Mouse (Mus musculus): ENCODE data around the gene Elovl6. TPM values are rescaled to one million over a fixed set of nuclear protein-coding genes. Genes with fewer than 3 reads are reported as not detected.
A peak's percentile ranks its signal among the peaks of the same experiment; 100 is the strongest.

Elovl6 gene
- total and polyA plus RNA-seq, 2 experiments from 2014 or later: 40.8 to 56.1 TPM

DNA sequence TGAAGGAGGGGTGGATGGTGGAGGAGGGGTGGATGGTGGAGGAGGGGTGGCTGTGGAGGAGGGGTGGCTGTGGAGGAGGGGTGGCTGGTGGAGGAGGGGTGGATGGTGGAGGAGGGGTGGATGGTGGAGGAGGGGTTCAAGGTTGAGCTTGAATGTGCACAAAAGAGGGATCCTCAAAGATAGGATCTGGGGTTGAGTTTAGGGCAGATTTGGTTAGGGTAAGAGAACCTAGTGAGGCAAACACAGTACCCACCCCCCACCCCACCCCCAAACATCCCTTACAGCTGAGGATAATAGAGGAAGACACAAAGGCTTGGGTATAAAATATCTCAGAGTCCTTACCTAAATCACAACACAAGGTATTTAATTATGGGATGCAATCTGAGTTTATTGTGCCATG is 23.6 kb upstream of the Elovl6 start:
- DNase-seq (ENCODE audit: low spot score) (no peak), ATAC-seq (no peak)
- no peak overlapping the region for H3K4me2 ChIP-seq (ENCODE audit: low read depth, low read length)
- H3K27ac ChIP-seq: no peak overlapping the region
- H3K27me3 ChIP-seq (ENCODE audit: insufficient read depth, low read length): no peaks in the 10 kb centered on the region
- no peak for TF ChIP-seq CTCF (IDR thresholded peaks at IDR 0.05; ENCODE audit: low read depth)
- no peak overlapping the region for H3K4me3 ChIP-seq (ENCODE audit: low read length)
- no peaks in the 10 kb centered on the region for H3K36me3 ChIP-seq (ENCODE audit: insufficient read depth, low read length)
- H3K4me1 ChIP-seq (ENCODE audit: insufficient read depth, low read length): no peaks in the 10 kb centered on the region
- no peaks in the 10 kb centered on the region for H3K9me3 ChIP-seq (ENCODE audit: low read length)
- no peak overlapping the region for H3K9ac ChIP-seq (replicated peaks; ENCODE audit: low read length)

DNA sequence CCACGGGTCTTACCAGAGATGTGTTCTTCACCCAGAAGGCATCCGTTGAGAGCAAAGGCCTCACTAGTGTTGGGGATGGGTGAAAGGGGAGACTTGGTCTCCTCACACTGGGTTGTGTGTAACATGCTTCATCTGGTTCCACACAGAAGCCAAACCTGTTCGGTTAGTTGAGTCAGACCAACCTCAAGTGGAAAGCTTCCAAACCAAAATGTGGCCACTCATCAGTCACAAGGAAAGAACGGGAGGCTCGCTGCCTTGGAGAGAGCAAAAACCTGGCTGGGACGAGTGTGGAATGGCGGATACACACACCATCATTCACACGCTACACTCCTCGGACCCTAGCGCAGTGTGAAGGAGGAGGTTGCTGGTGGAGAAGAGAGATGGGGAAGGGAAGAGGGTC is 22.4 kb upstream of the Elovl6 start:
- Histone ChIP-seq H3K4me1 (ENCODE audit: insufficient read depth, low read length) (no peaks in the 10 kb centered on the region), H3K4me2 (ENCODE audit: low read depth, low read length) (no peak overlapping the region), H3K36me3 (ENCODE audit: insufficient read depth, low read length) (no peaks in the 10 kb centered on the region), H3K9me3 (ENCODE audit: low read length) (no peaks in the 10 kb centered on the region), H3K27me3 (ENCODE audit: insufficient read depth, low read length) (no peaks in the 10 kb centered on the region), H3K27ac (no peak overlapping the region), H3K9ac (replicated peaks; ENCODE audit: low read length) (no peak overlapping the region), H3K4me3 (ENCODE audit: low read length) (no peak overlapping the region)
- DNase-seq (ENCODE audit: low spot score): no peak
- 87% methylated on average over 10 of the region's 10 CpGs for WGBS
- no peak for TF ChIP-seq CTCF (IDR thresholded peaks at IDR 0.05; ENCODE audit: low read depth)
- no peak for ATAC-seq

DNA sequence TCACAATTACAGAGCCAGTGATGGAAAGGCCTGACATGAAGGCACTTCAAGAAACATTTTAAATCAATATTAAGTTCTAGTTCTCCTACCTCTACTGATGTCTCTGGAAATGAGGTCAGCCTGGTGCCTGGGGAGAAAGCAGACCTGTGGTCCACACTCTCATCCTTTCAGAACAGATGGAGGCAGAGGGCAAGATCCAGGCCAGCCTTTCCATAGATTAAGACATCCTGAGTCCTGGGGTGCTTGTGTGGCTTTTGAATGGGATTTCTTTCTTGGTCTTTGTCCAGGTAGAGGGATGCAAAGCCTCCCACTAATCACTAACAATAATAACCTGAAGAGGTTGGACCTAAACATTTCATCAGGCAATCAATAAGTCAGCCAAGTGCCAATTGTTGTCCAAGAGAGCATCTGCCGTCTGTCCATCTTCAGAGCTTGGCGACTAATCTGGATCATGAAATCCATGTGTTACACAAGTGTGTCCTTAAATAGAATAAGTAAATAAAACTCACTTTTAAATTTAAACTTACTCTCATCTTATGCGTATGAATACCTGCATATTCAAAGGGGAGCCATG is 16.2 kb upstream of the Elovl6 start:
- Histone ChIP-seq H3K9me3 (ENCODE audit: low read length) (no peaks in the 10 kb centered on the region), H3K4me1 (ENCODE audit: insufficient read depth, low read length) (no peaks in the 10 kb centered on the region), H3K4me3 (ENCODE audit: low read length) (no peak overlapping the region), H3K36me3 (ENCODE audit: insufficient read depth, low read length) (no peaks in the 10 kb centered on the region), H3K9ac (replicated peaks; ENCODE audit: low read length) (no peak overlapping the region), H3K4me2 (ENCODE audit: low read depth, low read length) (no peak overlapping the region), H3K27me3 (ENCODE audit: insufficient read depth, low read length) (no peaks in the 10 kb centered on the region), H3K27ac (no peak overlapping the region)
- DNase-seq (ENCODE audit: low spot score): no peak
- ATAC-seq: no peak
- 93% methylated on average over 3 of the region's 3 CpGs for WGBS
- no peak for TF ChIP-seq CTCF (IDR thresholded peaks at IDR 0.05; ENCODE audit: low read depth)

DNA sequence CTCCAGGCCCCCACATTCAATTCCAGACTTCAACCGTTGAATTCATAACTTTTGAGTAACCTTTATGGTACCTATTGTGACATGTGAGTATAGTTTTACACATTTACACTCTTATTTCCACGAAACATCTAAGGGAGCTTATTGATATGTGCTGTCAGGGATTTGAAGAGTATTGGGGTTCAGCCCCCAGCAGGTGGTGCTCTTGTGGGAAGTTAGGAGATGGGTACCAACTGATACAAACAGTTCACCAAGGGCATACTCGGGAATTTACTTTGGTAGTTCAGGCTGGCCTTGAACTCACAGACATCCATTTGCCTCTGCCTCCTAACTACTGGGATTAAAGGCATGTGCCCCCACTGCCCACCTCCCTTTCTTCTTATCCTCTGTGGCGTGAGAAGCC is 11.7 kb upstream of the Elovl6 start:
- no peak for DNase-seq (ENCODE audit: low spot score)
- ATAC-seq: no peak
- TF ChIP-seq CTCF (IDR thresholded peaks at IDR 0.05; ENCODE audit: low read depth): 0 out of 2 replicates have a peak, but pooled peaks have one; percentile 14
- Histone ChIP-seq H3K4me1 (ENCODE audit: insufficient read depth, low read length) (no peaks in the 10 kb centered on the region), H3K4me3 (ENCODE audit: low read length) (no peak overlapping the region), H3K36me3 (ENCODE audit: insufficient read depth, low read length) (no peaks in the 10 kb centered on the region), H3K27me3 (ENCODE audit: insufficient read depth, low read length) (no peaks in the 10 kb centered on the region), H3K4me2 (ENCODE audit: low read depth, low read length) (no peak overlapping the region), H3K9ac (replicated peaks; ENCODE audit: low read length) (no peak overlapping the region), H3K9me3 (ENCODE audit: low read length) (no peaks in the 10 kb centered on the region), H3K27ac (no peak overlapping the region)
- WGBS: 88% methylated on average over 4 of the region's 4 CpGs

DNA sequence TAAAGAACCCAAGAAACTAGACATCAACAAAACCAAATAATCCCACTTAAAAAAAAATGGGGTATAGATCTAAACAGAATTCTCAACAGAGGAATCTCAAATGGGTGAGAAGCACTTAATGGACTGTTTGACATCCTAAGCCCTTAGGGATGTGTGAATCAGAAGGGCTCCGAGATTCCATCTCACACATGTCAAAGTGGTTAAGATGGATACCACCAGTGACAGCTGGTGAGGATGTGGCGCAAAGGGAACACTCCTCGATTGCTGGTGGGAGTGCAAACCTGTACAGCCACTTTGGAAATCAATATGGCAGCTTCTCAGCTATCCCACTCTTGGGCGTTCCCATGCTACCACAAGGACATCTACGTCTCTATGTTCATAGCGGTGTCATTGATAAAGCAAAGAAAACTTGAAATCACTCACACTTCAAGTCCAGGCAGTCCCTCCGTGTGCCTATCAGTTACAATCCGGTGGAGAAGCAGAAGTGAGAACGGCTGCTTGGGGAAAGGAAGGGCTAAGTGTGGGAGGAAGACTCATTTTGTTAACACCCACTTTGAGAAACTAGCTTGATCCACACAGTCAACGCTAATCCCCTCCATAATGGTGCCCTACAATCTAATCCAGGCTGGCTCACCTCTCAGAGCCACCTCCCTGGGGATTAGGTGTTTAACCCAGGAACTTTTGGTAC is 8.6 kb upstream of the Elovl6 start:
- Histone ChIP-seq H3K27me3 (ENCODE audit: insufficient read depth, low read length) (no peaks in the 10 kb centered on the region), H3K27ac (no peak overlapping the region), H3K9me3 (ENCODE audit: low read length) (no peaks in the 10 kb centered on the region), H3K4me3 (ENCODE audit: low read length) (no peak overlapping the region), H3K4me2 (ENCODE audit: low read depth, low read length) (no peak overlapping the region), H3K9ac (replicated peaks; ENCODE audit: low read length) (no peak overlapping the region), H3K4me1 (ENCODE audit: insufficient read depth, low read length) (no peaks in the 10 kb centered on the region), H3K36me3 (ENCODE audit: insufficient read depth, low read length) (no peaks in the 10 kb centered on the region)
- ATAC-seq (no peak), DNase-seq (ENCODE audit: low spot score) (no peak)
- no peak for TF ChIP-seq CTCF (IDR thresholded peaks at IDR 0.05; ENCODE audit: low read depth)
- WGBS: 90% methylated on average over 10 of the region's 10 CpGs

DNA sequence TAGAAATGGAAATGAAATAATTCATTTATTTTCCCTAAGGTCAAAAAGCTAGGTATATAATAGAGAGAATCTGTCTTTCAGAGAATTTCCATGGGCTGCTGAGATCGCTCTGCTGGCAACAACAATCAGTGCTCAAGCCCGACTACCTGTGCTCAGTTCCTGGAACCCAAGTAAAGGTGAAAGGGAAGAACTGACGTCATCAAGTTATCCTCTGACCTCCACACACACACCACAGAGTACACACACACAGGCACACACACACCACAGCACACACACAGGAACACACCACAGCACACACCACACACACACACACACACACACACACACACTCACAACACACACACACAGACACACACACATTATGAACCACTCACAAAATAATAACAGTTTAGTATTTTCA is 5.1 kb upstream of the Elovl6 start:
- H3K27ac ChIP-seq: no peak overlapping the region
- H3K4me3 ChIP-seq (ENCODE audit: low read length): no peak overlapping the region
- H3K36me3 ChIP-seq (ENCODE audit: insufficient read depth, low read length): no peaks in the 10 kb centered on the region
- DNase-seq (ENCODE audit: low spot score) (no peak), ATAC-seq (no peak)
- no peak overlapping the region for H3K4me2 ChIP-seq (ENCODE audit: low read depth, low read length)
- no peaks in the 10 kb centered on the region for H3K4me1 ChIP-seq (ENCODE audit: insufficient read depth, low read length)
- no peak overlapping the region for H3K9ac ChIP-seq (replicated peaks; ENCODE audit: low read length)
- no peaks in the 10 kb centered on the region for H3K9me3 ChIP-seq (ENCODE audit: low read length)
- WGBS: 90% methylated on average over 3 of the region's 3 CpGs
- H3K27me3 ChIP-seq (ENCODE audit: insufficient read depth, low read length): no peaks in the 10 kb centered on the region
- TF ChIP-seq CTCF (IDR thresholded peaks at IDR 0.05; ENCODE audit: low read depth): no peak

DNA sequence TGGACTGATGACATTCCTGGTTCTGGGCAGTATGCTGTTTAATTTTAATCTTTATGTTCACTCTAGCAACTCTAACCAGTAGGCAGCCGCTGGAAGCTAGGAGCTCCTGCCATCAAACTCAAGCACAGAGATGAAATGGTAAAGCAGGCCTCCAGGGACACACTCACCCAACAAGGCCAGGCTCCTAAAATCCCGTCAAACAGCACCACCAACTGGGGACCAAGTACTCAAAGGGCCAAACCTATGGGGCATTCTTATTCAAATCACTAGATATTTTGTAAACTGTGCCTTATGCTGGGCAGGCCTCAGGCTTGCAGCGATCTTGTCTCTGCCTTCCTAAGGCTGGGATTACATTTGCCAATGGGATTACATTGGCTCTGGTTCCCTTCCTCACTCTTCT is 2.8 kb upstream of the Elovl6 start:
- H3K27me3 ChIP-seq (ENCODE audit: insufficient read depth, low read length): no peaks in the 10 kb centered on the region
- H3K27ac ChIP-seq: no peak overlapping the region
- H3K9me3 ChIP-seq (ENCODE audit: low read length): no peaks in the 10 kb centered on the region
- whole genome bisulfite sequencing: 46% methylated on average over 3 of the region's 3 CpGs
- no peak overlapping the region for H3K9ac ChIP-seq (replicated peaks; ENCODE audit: low read length)
- DNase-seq (ENCODE audit: low spot score): no peak
- H3K4me3 ChIP-seq (ENCODE audit: low read length): no peak overlapping the region
- no peak overlapping the region for H3K4me2 ChIP-seq (ENCODE audit: low read depth, low read length)
- no peak for TF ChIP-seq CTCF (IDR thresholded peaks at IDR 0.05; ENCODE audit: low read depth)
- ATAC-seq: no peak
- no peaks in the 10 kb centered on the region for H3K36me3 ChIP-seq (ENCODE audit: insufficient read depth, low read length)
- no peaks in the 10 kb centered on the region for H3K4me1 ChIP-seq (ENCODE audit: insufficient read depth, low read length)
